Mouse (Mus musculus): ENCODE data around the gene Morn1. TPM values are rescaled to one million over a fixed set of nuclear protein-coding genes. Genes with fewer than 3 reads are reported as not detected.

The Morn1 gene
- total RNA-seq, 2 experiments from 2014 or later, result 12.1 to 14.9 TPM

- no peak for DNase-seq (ENCODE audit: low spot score in 2 of 2)
Observed at GRCm38 (mm10) chr4:155117396-155117978, 31.1 kb downstream of the Morn1 start.

GRCm38 (mm10) chr4:155118278-155118677 lies 31.9 kb downstream of the Morn1 start:
- no peak for DNase-seq (ENCODE audit: low spot score in 2 of 2)

- no peak for DNase-seq (ENCODE audit: low spot score in 2 of 2)
Observed at GRCm38 (mm10) chr4:155120038-155120437, 33.7 kb downstream of the Morn1 start.

DNA sequence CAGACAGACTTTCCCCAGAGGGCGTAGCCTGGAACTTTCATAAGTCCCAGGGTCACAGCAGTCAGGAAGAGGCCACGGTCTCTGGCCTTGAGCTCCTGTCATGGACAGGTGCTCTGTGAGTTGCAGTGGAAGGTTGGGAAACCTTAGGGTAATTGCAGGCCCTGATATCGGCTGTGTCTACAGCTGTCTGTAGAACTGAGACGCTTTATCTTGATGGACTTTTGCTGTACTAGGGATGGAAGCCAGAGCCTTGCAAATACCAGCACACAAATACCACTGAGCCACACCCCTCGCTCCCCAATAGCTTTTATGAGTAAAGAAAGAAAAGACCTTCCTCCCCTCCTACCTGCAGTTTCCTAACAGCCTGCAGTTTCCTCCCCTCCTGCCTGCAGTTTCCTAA lies 34.2 kb downstream of the Morn1 start:
- DNase-seq (ENCODE audit: low spot score in 2 of 2), result no peak

DNA sequence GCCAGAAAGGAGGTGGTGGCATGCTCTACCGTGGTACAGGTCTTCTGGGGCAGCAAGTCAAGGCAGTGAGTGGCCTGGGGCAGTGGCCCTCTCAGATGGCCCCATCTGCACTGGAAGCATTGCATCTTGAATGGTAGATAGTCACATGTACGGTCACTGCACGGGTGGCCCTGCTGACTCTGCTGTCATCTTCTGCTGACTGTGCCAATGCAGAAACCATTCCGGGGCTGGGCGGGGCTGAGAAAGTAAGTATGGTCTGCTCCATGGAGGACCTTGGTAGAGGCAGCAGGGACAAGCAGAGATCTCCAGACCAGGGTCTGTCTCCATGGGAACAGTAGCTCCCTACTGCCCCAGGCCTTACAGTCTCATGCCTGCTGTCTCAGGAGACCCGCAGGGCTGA lies 34.8 kb downstream of the Morn1 start:
- DNase-seq (ENCODE audit: low spot score in 2 of 2), result no peak

DNA sequence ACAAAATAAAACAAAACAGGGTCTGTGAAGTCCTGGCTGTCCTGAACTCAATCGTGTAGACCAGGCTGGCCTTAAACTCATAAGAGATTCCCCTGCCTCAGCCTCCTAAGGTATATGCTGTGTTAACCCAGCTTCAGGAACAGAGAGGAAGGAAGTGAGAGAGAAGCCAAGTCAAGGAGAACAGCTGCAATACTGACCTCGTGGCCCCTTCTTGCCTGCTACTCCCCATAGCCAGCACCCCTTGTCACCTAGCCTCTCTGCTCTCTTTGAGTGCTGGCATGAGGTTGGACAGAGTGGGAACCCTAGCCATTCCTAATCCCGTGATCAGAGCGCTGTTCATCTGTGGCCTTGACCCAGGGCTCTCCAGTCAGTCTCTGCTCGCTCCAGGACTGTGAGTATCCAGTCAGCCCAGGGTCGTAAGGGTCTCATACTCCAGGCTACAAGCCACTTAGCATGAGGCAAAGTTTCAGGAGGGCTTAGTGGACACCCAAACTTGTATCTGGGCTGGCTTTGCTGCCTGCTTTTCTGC lies 35.6 kb downstream of the Morn1 start:
- DNase-seq (ENCODE audit: low spot score in 2 of 2), result no peak

DNA sequence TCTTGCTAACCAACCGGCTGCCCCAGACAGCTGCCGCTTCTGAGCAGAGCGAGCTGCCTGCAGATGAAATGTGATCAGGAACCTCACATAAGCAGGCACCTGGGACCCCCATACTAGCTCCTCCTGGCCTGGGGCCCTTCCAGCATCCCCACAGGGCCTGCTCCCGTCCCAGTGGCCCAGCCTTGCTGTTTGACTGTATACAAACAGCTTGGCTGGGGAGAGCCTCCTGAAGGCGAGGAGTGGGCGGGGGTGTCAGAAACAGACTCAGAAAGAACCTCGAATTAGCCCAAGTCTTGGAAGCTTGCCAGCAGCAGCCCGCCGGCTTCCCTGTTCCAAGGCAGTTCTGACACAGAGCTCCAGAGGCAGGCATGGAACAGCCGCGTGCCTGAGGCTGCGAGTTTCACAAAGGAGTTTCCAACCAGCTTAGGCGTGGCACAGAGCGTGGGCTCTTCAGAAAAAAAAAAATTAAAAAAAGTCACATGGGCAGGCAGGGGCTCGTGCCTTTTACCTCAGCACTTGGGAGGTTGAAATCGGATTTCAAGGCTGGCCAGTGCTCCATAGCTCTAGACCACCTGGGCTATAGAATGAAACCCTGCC lies 36.2 kb downstream of the Morn1 start:
- DNase-seq (ENCODE audit: low spot score in 2 of 2), result no peak

- no peak for DNase-seq (ENCODE audit: low spot score in 2 of 2)
Observed at GRCm38 (mm10) chr4:155123868-155124534, 37.6 kb downstream of the Morn1 start.

DNA sequence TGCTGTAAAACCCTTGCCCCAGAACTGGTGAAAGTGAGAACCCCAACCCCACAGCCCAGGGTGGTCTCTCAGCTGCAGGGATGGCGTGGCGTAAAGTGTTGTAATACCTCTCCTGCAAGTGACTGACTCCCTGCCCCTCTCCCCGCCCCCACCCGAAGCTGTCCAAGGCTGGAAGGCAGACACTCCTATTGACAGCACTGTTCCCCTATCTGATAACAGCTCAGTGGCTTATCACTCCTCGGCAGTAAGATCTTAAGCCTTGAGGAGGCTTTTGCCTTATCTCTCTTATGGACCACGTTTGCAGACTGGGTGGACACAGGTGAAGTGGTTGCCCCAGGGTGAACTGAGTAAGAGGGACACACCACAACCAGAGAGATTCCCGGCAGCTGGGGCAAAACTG lies 38.9 kb downstream of the Morn1 start:
- no peak for DNase-seq (ENCODE audit: low spot score in 2 of 2)

- no peak for DNase-seq (ENCODE audit: low spot score in 2 of 2)
Observed at GRCm38 (mm10) chr4:155126194-155126593, 39.8 kb downstream of the Morn1 start.

- no peak for DNase-seq (ENCODE audit: low spot score in 2 of 2)
Observed at GRCm38 (mm10) chr4:155126602-155127372, 40.4 kb downstream of the Morn1 start.

DNA sequence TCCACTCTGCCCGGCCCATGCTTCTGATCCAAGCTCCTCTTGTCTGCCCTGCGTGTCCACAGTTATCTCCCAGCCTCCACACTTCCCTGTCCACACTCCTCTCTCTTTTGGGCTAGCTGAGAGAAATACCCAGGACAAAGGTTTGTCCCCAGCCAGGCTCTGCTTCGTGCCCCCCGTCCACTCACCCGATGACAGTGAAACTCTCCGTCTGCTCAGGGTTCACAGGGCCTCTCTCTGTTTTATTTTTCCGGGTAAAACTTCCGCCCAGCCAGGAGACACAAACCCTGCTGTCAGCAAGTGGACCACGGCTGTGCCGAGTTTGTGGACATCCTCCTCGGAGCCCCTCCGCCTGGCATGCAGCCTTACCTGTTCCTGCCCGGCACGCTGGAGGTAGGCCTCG lies 42.0 kb downstream of the Morn1 start:
- DNase-seq (ENCODE audit: low spot score in 2 of 2), result no peak

DNA sequence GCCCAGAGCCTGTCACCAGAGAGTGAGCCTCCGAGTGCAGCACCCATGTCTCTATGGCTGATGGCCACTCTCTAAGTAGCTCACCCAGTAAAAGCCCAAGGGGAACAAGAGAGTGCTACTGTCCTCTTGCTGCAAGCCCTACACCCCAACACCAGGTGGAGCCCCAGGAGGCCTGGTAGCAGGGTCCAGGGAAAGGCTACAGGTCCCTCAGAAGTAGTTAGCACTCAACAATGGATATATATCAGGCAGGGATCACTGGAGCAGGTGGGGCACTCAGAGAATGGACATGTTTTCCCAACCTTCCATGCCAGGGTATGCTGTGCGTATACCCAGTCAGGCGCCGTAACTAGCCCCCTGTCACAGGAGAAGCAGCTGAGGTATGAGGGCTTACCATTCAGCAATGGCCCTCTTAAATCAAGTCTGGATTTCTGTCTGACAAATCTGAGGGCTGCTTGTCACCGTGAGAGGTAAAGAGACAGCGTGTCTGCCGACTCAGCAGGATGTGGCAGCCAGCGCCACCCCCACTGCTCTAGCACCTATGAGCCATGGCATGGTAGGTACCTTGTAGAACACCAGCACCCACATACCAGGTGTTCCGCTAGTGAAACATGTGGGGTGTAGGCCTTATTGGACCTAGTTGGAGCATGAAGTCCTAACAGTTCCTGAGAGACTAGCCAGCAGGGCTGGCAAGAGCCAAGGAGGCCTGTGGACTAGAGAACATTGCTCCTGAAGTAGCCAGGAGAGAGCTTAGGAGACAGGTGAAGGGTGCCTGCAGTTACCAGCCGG lies 42.9 kb downstream of the Morn1 start:
- no peak for DNase-seq (ENCODE audit: low spot score in 2 of 2)

DNA sequence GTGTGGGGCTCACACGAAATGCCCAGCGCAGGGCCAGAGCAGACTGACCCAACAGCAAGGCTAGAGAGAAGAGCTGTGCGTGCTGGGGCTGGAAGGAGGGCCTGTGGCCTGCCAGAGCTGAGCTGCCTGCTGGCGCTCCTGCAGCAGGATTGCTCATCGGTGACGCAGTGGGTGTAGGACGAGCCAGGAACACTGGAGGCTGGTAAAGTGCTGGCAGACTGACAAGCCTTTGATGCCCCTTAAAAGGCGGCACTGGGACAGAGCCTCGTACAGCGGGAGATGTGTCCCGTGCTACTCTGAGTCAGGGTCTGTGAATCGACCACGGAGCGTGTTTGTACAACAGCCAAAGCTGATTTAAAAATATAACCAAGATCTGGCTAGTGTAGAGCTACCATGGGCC lies 43.6 kb downstream of the Morn1 start:
- DNase-seq (ENCODE audit: low spot score in 2 of 2), result peak in 1 of 2 experiments; percentile 74

GRCm38 (mm10) chr4:155130616-155131015 lies 44.2 kb downstream of the Morn1 start:
- no peak for DNase-seq (ENCODE audit: low spot score in 2 of 2)

GRCm38 (mm10) chr4:155133188-155133587 lies 46.8 kb downstream of the Morn1 start:
- no peak for DNase-seq (ENCODE audit: low spot score in 2 of 2)

DNA sequence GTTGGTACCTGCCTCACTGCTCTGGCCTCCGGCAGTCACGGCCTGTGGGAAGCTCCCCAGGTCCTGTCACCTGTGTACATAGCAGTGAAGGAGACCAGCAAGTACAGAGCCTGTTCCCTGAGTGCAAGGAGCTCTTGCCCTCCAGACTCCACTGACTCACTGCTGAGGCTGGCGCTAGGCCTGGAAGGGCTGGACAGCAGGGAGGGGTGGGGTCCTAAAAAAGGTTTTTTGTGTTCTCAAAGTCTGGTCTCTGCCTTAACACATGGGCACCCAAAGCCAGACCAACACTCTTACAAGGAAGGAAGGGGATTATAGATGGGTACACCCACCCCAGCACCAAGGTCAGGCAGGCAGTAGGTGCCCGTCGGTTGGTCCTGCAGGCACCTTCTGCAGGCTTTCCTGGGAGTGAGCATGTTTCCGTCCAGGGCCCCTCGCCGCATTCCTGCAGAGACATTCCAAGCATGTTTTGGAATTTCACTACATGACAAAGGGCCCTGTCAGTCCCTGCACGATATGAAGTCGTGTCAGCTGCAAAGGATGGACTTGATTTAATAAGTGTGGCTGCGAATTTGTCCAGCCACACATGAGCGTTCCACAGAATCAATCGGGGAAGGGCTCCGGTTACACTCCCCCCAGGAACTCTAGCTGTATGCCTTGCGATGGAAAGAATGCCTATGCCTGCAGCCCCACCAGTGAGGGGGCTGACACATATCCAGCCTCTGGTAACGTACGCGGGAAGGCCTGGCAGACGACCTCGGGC lies 47.5 kb downstream of the Morn1 start:
- DNase-seq (ENCODE audit: low spot score in 2 of 2), result no peak

GRCm38 (mm10) chr4:155134686-155135172 lies 48.4 kb downstream of the Morn1 start:
- no peak for DNase-seq (ENCODE audit: low spot score in 2 of 2)

GRCm38 (mm10) chr4:155135909-155136585 lies 49.7 kb downstream of the Morn1 start:
- no peak for DNase-seq (ENCODE audit: low spot score in 2 of 2)

Data from adrenal gland, postnatal 4 days (tissue).